Mouse (Mus musculus): ENCODE data around the gene Angel1. TPM values are rescaled to one million over a fixed set of nuclear protein-coding genes. Genes with fewer than 3 reads are reported as not detected.

Gene Angel1
- total RNA-seq, 2 experiments from 2014 or later = 6.5 TPM

- DNase-seq (ENCODE audit: extremely low spot score in 1 of 2, low spot score in 2 of 2) = no peak
- Histone ChIP-seq H3K27ac (peak overlapping the region; percentile 87), H3K4me3 (no peak overlapping the region)
- no peak for TF ChIP-seq CTCF (IDR thresholded peaks at IDR 0.05)
- intact Hi-C loops (cut with DNase I) = loop anchor here (2.0 kb wide), 1 partner anchor 42 kb away; no protein-coding TSS in a partner anchor
Observed at GRCm38 (mm10) chr12:86700927-86701310, 25.3 kb downstream of the Angel1 start.

GRCm38 (mm10) chr12:86699965-86700926 lies 26.0 kb downstream of the Angel1 start:
- intact Hi-C loops (cut with DNase I) = loop anchor here (2.0 kb wide), 2 partner anchors 19 to 41 kb away; no protein-coding TSS in a partner anchor
- H3K27ac ChIP-seq = peak overlapping the region; percentile 90

DNA sequence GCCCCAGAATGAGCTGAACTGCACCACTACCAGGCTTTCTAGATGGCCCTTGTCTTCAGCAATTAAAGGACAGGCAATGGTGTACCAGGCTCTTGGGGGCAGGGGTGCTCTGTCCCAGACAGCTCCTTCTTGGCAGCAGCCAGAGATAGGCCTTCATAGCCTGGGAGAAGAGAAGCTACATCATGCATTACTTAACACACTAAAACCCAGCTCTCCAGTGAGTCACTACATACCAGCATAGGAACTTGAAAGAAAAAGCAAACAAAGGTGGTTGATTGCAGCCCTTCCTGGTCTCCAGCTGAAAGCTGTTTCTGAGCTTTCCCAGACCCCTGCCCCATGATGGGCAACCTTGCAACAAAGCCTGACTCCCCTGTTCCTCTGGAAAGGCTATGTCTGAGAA lies 27.7 kb downstream of the Angel1 start:
- TF ChIP-seq CTCF (IDR thresholded peaks at IDR 0.05) = no peak
- peak overlapping the region; percentile 90 for H3K27ac ChIP-seq
- no peak for DNase-seq (ENCODE audit: extremely low spot score in 1 of 2, low spot score in 2 of 2)
- intact Hi-C loops (cut with DNase I) = loop anchor here (2.0 kb wide), 1 partner anchor 18 kb away; no protein-coding TSS in a partner anchor
- H3K4me3 ChIP-seq = no peak overlapping the region

More at GRCm38 (mm10) chr12:86699965-86700926, 26.0 kb downstream of the Angel1 start:
- H3K4me3 ChIP-seq = no peak overlapping the region
- TF ChIP-seq CTCF (IDR thresholded peaks at IDR 0.05) = no peak
- DNase-seq (ENCODE audit: extremely low spot score in 1 of 2, low spot score in 2 of 2) = peak; percentile 72 to 76

DNA sequence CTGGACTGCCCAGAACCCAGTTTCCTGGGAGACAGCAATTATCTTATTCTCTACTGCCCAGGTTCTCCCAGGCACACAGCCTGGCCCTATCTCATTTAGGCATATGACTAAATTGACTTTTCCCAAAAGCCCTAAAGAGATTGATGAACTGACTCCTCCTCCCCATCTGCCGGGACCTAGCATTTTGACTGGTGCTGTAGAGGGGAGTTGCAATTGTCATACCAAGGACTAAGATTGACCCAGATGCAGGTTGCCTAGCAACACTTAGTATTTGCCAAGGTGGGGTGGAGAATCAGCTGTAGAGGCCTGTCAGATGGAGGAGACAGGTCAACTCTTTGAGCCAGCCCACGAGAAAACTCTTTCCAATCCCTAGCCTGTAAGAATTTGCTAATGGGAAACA lies 28.3 kb downstream of the Angel1 start:
- TF ChIP-seq CTCF (IDR thresholded peaks at IDR 0.05) = no peak
- no peak overlapping the region for H3K4me3 ChIP-seq
- peak overlapping the region; percentile 90 for H3K27ac ChIP-seq
- intact Hi-C loops (cut with DNase I) = loop anchor here (2.0 kb wide), 1 partner anchor 17 kb away; no protein-coding TSS in a partner anchor
- no peak for DNase-seq (ENCODE audit: extremely low spot score in 1 of 2, low spot score in 2 of 2)

- Histone ChIP-seq H3K27ac (no peak overlapping the region; the same call in 1 of the 2 replicates), H3K4me3 (no peak overlapping the region)
- TF ChIP-seq CTCF (IDR thresholded peaks at IDR 0.05) = no peak
- DNase-seq (ENCODE audit: extremely low spot score in 1 of 2, low spot score in 2 of 2) = no peak
- intact Hi-C loops (cut with DNase I) = no loop called here
Observed at GRCm38 (mm10) chr12:86694441-86694840, 31.8 kb downstream of the Angel1 start.

GRCm38 (mm10) chr12:86693389-86693788 lies 32.9 kb downstream of the Angel1 start:
- H3K27ac ChIP-seq = no peak overlapping the region; the same call in 1 of the 2 replicates
- intact Hi-C loops (cut with DNase I) = no loop called here
- DNase-seq (ENCODE audit: extremely low spot score in 1 of 2, low spot score in 2 of 2) = no peak
- no peak overlapping the region for H3K4me3 ChIP-seq
- no peak for TF ChIP-seq CTCF (IDR thresholded peaks at IDR 0.05)

DNA sequence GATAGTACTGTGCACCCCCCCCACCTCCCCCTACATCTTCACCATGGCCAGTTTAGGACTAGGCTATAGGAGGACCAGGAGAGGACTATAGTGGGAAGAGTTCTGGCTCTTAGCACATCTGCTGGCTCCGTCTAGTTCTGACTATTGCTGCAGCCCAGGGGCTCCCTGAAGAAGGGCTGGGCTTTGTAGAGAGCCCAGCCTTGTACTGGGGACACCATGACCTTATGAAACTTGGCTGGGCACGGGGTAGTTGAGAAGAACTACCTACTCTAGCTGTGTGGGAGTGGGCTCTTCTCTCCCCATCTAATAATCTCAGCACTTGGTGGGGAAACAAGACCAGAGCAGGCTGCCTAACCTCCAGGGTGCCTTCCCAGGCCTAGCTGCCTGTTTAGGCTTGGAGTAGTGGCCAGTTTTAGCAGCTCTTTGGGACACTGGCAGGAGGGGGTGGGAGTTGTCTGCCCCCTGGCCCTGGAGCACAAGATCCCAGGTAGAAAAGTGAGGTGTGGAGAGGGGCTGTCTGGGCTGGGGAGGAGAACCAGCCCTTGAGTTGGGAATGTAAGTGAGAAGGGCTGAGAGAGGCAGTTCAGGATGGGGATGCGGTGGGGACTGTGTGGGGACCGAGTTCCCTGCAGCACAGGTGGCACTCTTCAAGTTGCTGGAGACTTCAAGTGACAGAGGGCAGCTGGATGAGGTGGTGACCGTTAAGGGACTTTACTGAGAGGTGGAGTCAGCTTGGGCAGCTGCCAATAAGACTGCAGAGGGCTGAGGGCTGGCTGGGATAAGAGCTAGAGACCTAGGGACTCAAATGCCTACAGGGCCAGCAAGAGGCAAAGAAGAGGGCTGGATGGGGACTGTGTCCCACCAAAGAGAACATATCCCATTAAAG lies 33.5 kb downstream of the Angel1 start:
- Histone ChIP-seq H3K4me3 (no peak overlapping the region), H3K27ac (peak overlapping the region; percentile 24; the same call in 1 of the 2 replicates)
- no peak for DNase-seq (ENCODE audit: extremely low spot score in 1 of 2, low spot score in 2 of 2)
- no peak for TF ChIP-seq CTCF (IDR thresholded peaks at IDR 0.05)
- intact Hi-C loops (cut with DNase I) = no loop called here

- no peak overlapping the region for H3K4me3 ChIP-seq
- TF ChIP-seq CTCF (IDR thresholded peaks at IDR 0.05) = no peak
- peak overlapping the region; percentile 59 for H3K27ac ChIP-seq
- DNase-seq (ENCODE audit: extremely low spot score in 1 of 2, low spot score in 2 of 2) = no peak
- intact Hi-C loops (cut with DNase I) = no loop called here
Observed at GRCm38 (mm10) chr12:86690700-86691485, 35.4 kb downstream of the Angel1 start.

- intact Hi-C loops (cut with DNase I) = no loop called here
Observed at GRCm38 (mm10) chr12:86688917-86689316, 37.3 kb downstream of the Angel1 start.

DNA sequence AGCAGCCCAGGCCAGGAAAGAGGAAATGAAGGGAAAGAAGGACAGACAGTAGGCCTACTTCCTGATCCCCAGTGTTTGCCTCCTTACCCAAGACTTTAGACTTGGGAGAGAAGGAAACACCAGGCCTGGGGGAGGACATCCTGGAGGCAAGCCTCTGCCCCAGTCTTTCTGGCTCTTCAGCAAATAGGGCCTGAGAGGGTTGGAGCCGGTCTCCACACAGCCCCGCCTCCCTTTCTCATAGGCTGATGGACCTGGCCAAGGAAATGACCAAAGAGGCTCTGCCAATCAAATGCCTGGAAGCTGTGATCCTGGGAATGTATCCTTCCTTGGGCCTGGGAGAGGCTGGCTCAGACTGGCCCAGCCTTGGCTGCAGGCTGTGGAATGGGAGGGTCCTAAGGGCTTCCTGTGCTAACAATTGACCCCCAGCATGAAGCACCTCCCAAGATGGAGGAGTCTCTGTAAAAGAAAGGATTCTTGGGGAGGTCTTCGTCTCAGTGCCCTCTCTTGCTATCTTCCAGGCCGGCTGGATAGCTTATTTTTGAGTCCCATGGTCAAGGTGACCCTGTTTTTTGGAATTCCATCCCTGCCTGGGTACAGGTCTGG lies 38.2 kb downstream of the Angel1 start:
- intact Hi-C loops (cut with DNase I) = no loop called here
- TF ChIP-seq CTCF (IDR thresholded peaks at IDR 0.05) = no peak
- Histone ChIP-seq H3K27ac (peak overlapping the region; percentile 50), H3K4me3 (no peak overlapping the region)
- no peak for DNase-seq (ENCODE audit: extremely low spot score in 1 of 2, low spot score in 2 of 2)

More at GRCm38 (mm10) chr12:86688917-86689316, 37.3 kb downstream of the Angel1 start:
- Histone ChIP-seq H3K27ac (no peak overlapping the region), H3K4me3 (no peak overlapping the region)
- DNase-seq (ENCODE audit: extremely low spot score in 1 of 2, low spot score in 2 of 2) = no peak
- no peak for TF ChIP-seq CTCF (IDR thresholded peaks at IDR 0.05)

All from left cerebral cortex, adult 2 months (tissue).